Mouse (Mus musculus): ENCODE results near the gene Taf6l. TPM values are rescaled to one million over a fixed set of nuclear protein-coding genes. Genes with fewer than 3 reads are reported as not detected.

Gene Taf6l
- 17.1 and 17.7 TPM in 2 replicates for polyA plus RNA-seq (2011; ENCODE audit: insufficient read depth, insufficient read length, low read depth, missing spikeins)

GRCm38 (mm10) chr19:8786008-8786781 is at the start of gene Taf6l:
Gene Taf6l (minus strand): TSS chr19:8786417.
- H3K9ac ChIP-seq (ENCODE audit: low read depth, poor library complexity, severe bottlenecking), result peak within 1 kb of the TSS; percentile 46
- peak within 1 kb of the TSS; percentile 96 for H3K4me3 ChIP-seq (ENCODE audit: low read depth, low read length)
- H3K4me1 ChIP-seq (ENCODE audit: control insufficient read depth, insufficient read depth, low read length), result no peaks in the 10 kb centered on the region
- no peaks in the 10 kb centered on the region for H3K9me3 ChIP-seq (replicated peaks; ENCODE audit: control insufficient read depth, insufficient read depth, low read length, poor library complexity, severe bottlenecking)
- H3K27me3 ChIP-seq (ENCODE audit: control insufficient read depth, insufficient read depth, low read length, poor library complexity, severe bottlenecking), result no peaks in the 10 kb centered on the region
- TF ChIP-seq POLR2A (IDR thresholded peaks at IDR 0.05; ENCODE audit: insufficient read depth, low read length) (peak; percentile 17), CTCF (IDR thresholded peaks at IDR 0.05; ENCODE audit: low read depth, low read length) (no peak), EP300 (IDR thresholded peaks at IDR 0.05; ENCODE audit: insufficient read depth, low read depth, low read length) (0 out of 2 replicates have a peak, but pooled peaks have one; percentile 14)
- H3K36me3 ChIP-seq (ENCODE audit: control insufficient read depth, insufficient read depth, low read length, poor library complexity, severe bottlenecking), result peaks cover 13% of the 10 kb centered on the region
- H3K27ac ChIP-seq (ENCODE audit: insufficient read depth, low read length), result peak within 1 kb of the TSS; percentile 23

DNA sequence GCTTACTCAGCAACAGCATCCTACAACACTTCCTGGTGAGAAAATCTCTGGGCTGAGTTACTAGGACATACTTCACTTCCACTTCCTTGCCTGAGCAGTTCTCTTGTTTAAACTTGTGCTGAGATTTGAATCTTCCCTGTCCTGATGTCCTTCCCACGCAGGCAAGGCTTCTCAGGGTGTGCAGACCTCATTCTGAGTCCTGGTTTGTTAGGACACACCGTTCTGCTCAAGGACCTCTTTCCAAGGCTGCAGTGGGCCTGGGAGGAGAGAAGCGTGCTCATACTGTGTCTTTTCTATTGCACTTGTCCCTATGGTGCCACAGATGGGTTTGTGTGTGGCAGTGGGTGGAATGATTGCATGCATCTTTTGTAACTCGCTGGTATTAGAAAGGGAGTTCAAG is 46.8 kb upstream of the Taf6l start:
- Histone ChIP-seq H3K27me3 (ENCODE audit: control insufficient read depth, insufficient read depth, low read length, poor library complexity, severe bottlenecking) (no peaks in the 10 kb centered on the region), H3K9ac (ENCODE audit: low read depth, poor library complexity, severe bottlenecking) (no peak overlapping the region), H3K36me3 (ENCODE audit: control insufficient read depth, insufficient read depth, low read length, poor library complexity, severe bottlenecking) (peaks cover 63% of the 10 kb centered on the region), H3K4me1 (ENCODE audit: control insufficient read depth, insufficient read depth, low read length) (no peaks in the 10 kb centered on the region), H3K4me3 (ENCODE audit: low read depth, low read length) (no peak overlapping the region), H3K9me3 (replicated peaks; ENCODE audit: control insufficient read depth, insufficient read depth, low read length, poor library complexity, severe bottlenecking) (no peaks in the 10 kb centered on the region), H3K27ac (ENCODE audit: insufficient read depth, low read length) (no peak overlapping the region)
- TF ChIP-seq CTCF (IDR thresholded peaks at IDR 0.05; ENCODE audit: low read depth, low read length) (no peak), POLR2A (IDR thresholded peaks at IDR 0.05; ENCODE audit: insufficient read depth, low read length) (no peak), EP300 (IDR thresholded peaks at IDR 0.05; ENCODE audit: insufficient read depth, low read depth, low read length) (no peak)

DNA sequence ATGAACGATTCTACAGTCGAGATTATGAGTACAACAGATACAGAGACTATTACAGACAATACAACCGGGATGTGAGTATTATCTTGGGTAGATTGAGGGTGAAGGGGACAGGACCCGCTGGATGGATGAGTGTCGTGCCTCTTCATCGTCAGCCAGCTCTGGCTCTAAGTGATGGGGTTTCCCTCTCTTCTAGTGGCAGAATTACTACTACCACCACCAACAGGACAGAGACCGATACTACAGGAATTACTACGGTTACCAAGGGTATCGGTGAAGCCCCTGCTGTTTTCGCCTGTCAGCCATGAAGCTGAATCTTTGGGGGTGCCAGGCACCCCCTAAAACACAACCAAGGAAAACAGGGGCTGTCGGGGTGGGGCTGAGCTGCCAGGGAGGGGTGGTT is 45.0 kb upstream of the Taf6l start:
- no peak overlapping the region for H3K27ac ChIP-seq (ENCODE audit: insufficient read depth, low read length)
- no peak overlapping the region for H3K9ac ChIP-seq (ENCODE audit: low read depth, poor library complexity, severe bottlenecking)
- H3K4me3 ChIP-seq (ENCODE audit: low read depth, low read length), result no peak overlapping the region
- TF ChIP-seq EP300 (IDR thresholded peaks at IDR 0.05; ENCODE audit: insufficient read depth, low read depth, low read length) (no peak), CTCF (IDR thresholded peaks at IDR 0.05; ENCODE audit: low read depth, low read length) (no peak), POLR2A (IDR thresholded peaks at IDR 0.05; ENCODE audit: insufficient read depth, low read length) (no peak)
- H3K36me3 ChIP-seq (ENCODE audit: control insufficient read depth, insufficient read depth, low read length, poor library complexity, severe bottlenecking), result peaks cover 79% of the 10 kb centered on the region
- H3K4me1 ChIP-seq (ENCODE audit: control insufficient read depth, insufficient read depth, low read length), result no peaks in the 10 kb centered on the region
- no peaks in the 10 kb centered on the region for H3K27me3 ChIP-seq (ENCODE audit: control insufficient read depth, insufficient read depth, low read length, poor library complexity, severe bottlenecking)
- H3K9me3 ChIP-seq (replicated peaks; ENCODE audit: control insufficient read depth, insufficient read depth, low read length, poor library complexity, severe bottlenecking), result no peaks in the 10 kb centered on the region

- Histone ChIP-seq H3K9ac (ENCODE audit: low read depth, poor library complexity, severe bottlenecking) (no peak overlapping the region), H3K9me3 (replicated peaks; ENCODE audit: control insufficient read depth, insufficient read depth, low read length, poor library complexity, severe bottlenecking) (no peaks in the 10 kb centered on the region), H3K36me3 (ENCODE audit: control insufficient read depth, insufficient read depth, low read length, poor library complexity, severe bottlenecking) (peaks cover 85% of the 10 kb centered on the region), H3K4me3 (ENCODE audit: low read depth, low read length) (no peak overlapping the region), H3K27me3 (ENCODE audit: control insufficient read depth, insufficient read depth, low read length, poor library complexity, severe bottlenecking) (no peaks in the 10 kb centered on the region), H3K27ac (ENCODE audit: insufficient read depth, low read length) (no peak overlapping the region), H3K4me1 (ENCODE audit: control insufficient read depth, insufficient read depth, low read length) (no peaks in the 10 kb centered on the region)
- TF ChIP-seq POLR2A (IDR thresholded peaks at IDR 0.05; ENCODE audit: insufficient read depth, low read length) (no peak), EP300 (IDR thresholded peaks at IDR 0.05; ENCODE audit: insufficient read depth, low read depth, low read length) (no peak), CTCF (IDR thresholded peaks at IDR 0.05; ENCODE audit: low read depth, low read length) (no peak)
Observed at GRCm38 (mm10) chr19:8830664-8831063, 44.4 kb upstream of the Taf6l start.

DNA sequence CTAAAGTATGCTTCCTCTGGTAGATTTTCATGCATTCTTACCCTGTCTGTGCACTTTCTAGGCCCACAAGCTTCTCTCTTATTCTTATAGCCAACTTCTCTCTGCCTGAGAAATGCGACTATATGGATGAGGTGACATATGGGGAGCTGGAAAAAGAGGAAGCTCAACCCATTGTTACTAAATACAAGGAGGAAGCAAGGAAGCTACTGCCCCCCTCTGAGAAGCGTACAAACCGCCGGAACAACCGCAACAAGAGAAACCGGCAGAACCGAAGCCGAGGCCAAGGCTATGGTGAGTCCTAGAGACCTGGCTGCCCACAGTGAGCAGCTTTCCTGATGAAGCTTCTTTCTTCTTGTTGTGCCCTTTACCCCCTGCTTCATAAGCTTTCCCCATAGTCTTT is 43.4 kb upstream of the Taf6l start, which contains the start of gene AC129217.1:
Gene AC129217.1 (plus strand): TSS at position 114 of the 400 bp plus-strand sequence.
- Histone ChIP-seq H3K27ac (ENCODE audit: insufficient read depth, low read length) (no peak within 1 kb of the TSS), H3K4me1 (ENCODE audit: control insufficient read depth, insufficient read depth, low read length) (no peaks in the 10 kb centered on the region), H3K4me3 (ENCODE audit: low read depth, low read length) (no peak within 1 kb of the TSS), H3K36me3 (ENCODE audit: control insufficient read depth, insufficient read depth, low read length, poor library complexity, severe bottlenecking) (peaks cover 94% of the 10 kb centered on the region), H3K9me3 (replicated peaks; ENCODE audit: control insufficient read depth, insufficient read depth, low read length, poor library complexity, severe bottlenecking) (no peaks in the 10 kb centered on the region), H3K27me3 (ENCODE audit: control insufficient read depth, insufficient read depth, low read length, poor library complexity, severe bottlenecking) (no peaks in the 10 kb centered on the region), H3K9ac (ENCODE audit: low read depth, poor library complexity, severe bottlenecking) (no peak within 1 kb of the TSS)
- TF ChIP-seq CTCF (IDR thresholded peaks at IDR 0.05; ENCODE audit: low read depth, low read length) (no peak), POLR2A (IDR thresholded peaks at IDR 0.05; ENCODE audit: insufficient read depth, low read length) (no peak), EP300 (IDR thresholded peaks at IDR 0.05; ENCODE audit: insufficient read depth, low read depth, low read length) (no peak)

GRCm38 (mm10) chr19:8822696-8823095 is 36.5 kb upstream of the Taf6l start:
- Histone ChIP-seq H3K27ac (ENCODE audit: insufficient read depth, low read length) (no peak overlapping the region), H3K36me3 (ENCODE audit: control insufficient read depth, insufficient read depth, low read length, poor library complexity, severe bottlenecking) (peaks cover 50% of the 10 kb centered on the region), H3K4me3 (ENCODE audit: low read depth, low read length) (no peak overlapping the region), H3K9ac (ENCODE audit: low read depth, poor library complexity, severe bottlenecking) (peak overlapping the region; percentile 7; the same call in 1 of the 2 replicates), H3K9me3 (replicated peaks; ENCODE audit: control insufficient read depth, insufficient read depth, low read length, poor library complexity, severe bottlenecking) (no peaks in the 10 kb centered on the region), H3K27me3 (ENCODE audit: control insufficient read depth, insufficient read depth, low read length, poor library complexity, severe bottlenecking) (no peaks in the 10 kb centered on the region), H3K4me1 (ENCODE audit: control insufficient read depth, insufficient read depth, low read length) (peaks cover 2% of the 10 kb centered on the region)
- TF ChIP-seq POLR2A (IDR thresholded peaks at IDR 0.05; ENCODE audit: insufficient read depth, low read length) (no peak), EP300 (IDR thresholded peaks at IDR 0.05; ENCODE audit: insufficient read depth, low read depth, low read length) (no peak), CTCF (IDR thresholded peaks at IDR 0.05; ENCODE audit: low read depth, low read length) (no peak)

Data from ES-Bruce4 (cell line).